Mouse (Mus musculus) midbrain, embryonic 13.5 days (tissue): ENCODE measurements around the gene Kctd19. TPM values are rescaled to one million over a fixed set of nuclear protein-coding genes. Genes with fewer than 3 reads are reported as not detected.

Experiments used
- ATAC-seq: fragments of 200-750 bp; cut with Nextera tagmentation; 2 replicates; pipeline ENCODE4 v1.8.0; 2017; ENCODE audit warnings: mild to moderate bottlenecking, moderate TSS enrichment, moderate library complexity
- H3K27ac ChIP-seq: fragments of 300-500 bp; sonication (generic); 2 replicates; pipeline ENCODE4 v1.5.1; 2015; ENCODE audit warnings: inconsistent platforms, mild to moderate bottlenecking, moderate library complexity
- H3K27me3 ChIP-seq: fragments of 300-500 bp; sonication (generic); 2 replicates; pipeline ENCODE4 v1.6.1; 2015; ENCODE audit warnings: mild to moderate bottlenecking, inconsistent platforms
- H3K36me3 ChIP-seq: fragments of 300-500 bp; sonication (generic); 2 replicates; pipeline ENCODE4 v1.6.1; 2015; ENCODE audit warnings: mild to moderate bottlenecking, inconsistent platforms
- H3K4me1 ChIP-seq: fragments of 300-500 bp; sonication (generic); replicated peaks from 2 replicates; pipeline ENCODE4 v1.6.1; 2015; ENCODE audit warnings: inconsistent platforms
- H3K4me2 ChIP-seq: fragments of 300-500 bp; sonication (generic); replicated peaks from 2 replicates; pipeline ENCODE4 v1.6.1; 2015; ENCODE audit warnings: moderate library complexity, mild to moderate bottlenecking, inconsistent platforms
- H3K4me3 ChIP-seq: fragments of 300-500 bp; sonication (generic); replicated peaks from 2 replicates; pipeline ENCODE4 v1.5.1; 2015; ENCODE audit warnings: mild to moderate bottlenecking, inconsistent platforms
- H3K9ac ChIP-seq: fragments of 300-500 bp; sonication (generic); replicated peaks from 2 replicates; pipeline ENCODE4 v1.6.1; 2015; ENCODE audit warnings: mild to moderate bottlenecking, inconsistent platforms
- H3K9me3 ChIP-seq: fragments of 300-500 bp; sonication (generic); 2 replicates; pipeline ENCODE4 v1.6.1; 2016; ENCODE audit warnings: mild to moderate bottlenecking, inconsistent platforms
- WGBS: fragments of 180-500 bp; shearing (Covaris S2); methylation state at CpG from one replicate; pipeline ENCODE4 v1.1.7; 2015; 5-methylcytosine and 5-hydroxymethylcytosine counted together
- polyA plus RNA-seq: library from polyadenylated mRNA; unstranded; fragments of >200 nt; fragmentation: Nextera tagmentation; extraction: Ambion mirVana; gene quantifications from 2 replicates; pipeline ENCODE4 v1.2.1, GENCODE M21; 2015

Gene Kctd19
- polyA plus RNA-seq, 1 experiment from 2014 or later = not detected

DNA sequence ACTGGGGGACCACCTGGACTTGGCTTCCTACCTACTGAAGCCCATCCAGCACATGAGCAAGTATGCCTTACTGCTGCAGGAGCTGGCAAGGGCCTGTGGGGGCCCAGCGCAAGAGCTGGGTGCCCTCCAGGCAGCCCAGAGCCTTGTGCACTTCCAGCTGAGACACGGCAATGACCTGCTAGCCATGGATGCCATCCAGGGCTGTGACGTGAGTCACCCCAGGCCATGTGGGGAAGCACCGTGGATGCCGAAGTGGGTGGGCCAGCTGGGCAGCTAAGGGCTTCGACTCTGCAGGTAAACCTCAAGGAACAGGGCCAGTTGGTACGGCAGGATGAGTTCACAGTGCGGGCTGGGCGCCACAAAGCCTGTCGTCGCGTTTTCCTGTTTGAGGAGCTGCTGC, 33.0 kb downstream of the Kctd19 start:
- Histone ChIP-seq H3K4me1 (no peaks in the 10 kb centered on the region; the same call in 1 of the 2 replicates), H3K36me3 (no peaks in the 10 kb centered on the region), H3K9ac (no peak overlapping the region; the same call in 1 of the 2 replicates), H3K9me3 (no peaks in the 10 kb centered on the region), H3K27ac (no peak overlapping the region), H3K4me3 (no peak overlapping the region), H3K27me3 (no peaks in the 10 kb centered on the region), H3K4me2 (no peak overlapping the region)
- WGBS = 90% methylated on average over 12 of the region's 12 CpGs
- no peak for ATAC-seq

DNA sequence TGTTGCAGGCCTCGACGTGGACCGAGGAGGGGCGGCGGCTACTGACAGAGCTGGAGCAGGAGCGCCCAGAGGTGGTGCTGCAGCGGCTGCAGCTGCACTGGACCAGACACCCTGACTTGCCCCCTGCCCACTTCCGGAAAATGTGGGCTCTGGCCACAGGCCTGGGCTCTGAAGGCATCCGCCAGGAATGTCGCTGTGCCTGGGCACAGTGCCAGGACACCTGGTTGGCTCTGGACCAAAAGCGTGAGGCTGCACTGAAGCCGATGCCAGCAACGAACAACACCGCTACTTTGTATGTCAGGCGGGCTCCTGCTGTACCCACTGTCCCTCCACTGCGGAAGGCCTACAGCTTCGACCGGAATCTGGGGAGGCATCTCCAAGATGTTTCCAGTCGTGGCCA, 34.6 kb downstream of the Kctd19 start:
- H3K4me1 ChIP-seq = peaks cover 8% of the 10 kb centered on the region
- 77% methylated on average over 19 of the region's 19 CpGs for WGBS
- no peak overlapping the region for H3K4me3 ChIP-seq
- no peaks in the 10 kb centered on the region for H3K36me3 ChIP-seq
- no peaks in the 10 kb centered on the region for H3K9me3 ChIP-seq
- H3K27ac ChIP-seq = no peak overlapping the region
- 0 out of 2 replicates have a peak, but pooled peaks have one; percentile 19 for ATAC-seq
- no peaks in the 10 kb centered on the region for H3K27me3 ChIP-seq
- H3K9ac ChIP-seq = no peak overlapping the region
- H3K4me2 ChIP-seq = no peak overlapping the region

DNA sequence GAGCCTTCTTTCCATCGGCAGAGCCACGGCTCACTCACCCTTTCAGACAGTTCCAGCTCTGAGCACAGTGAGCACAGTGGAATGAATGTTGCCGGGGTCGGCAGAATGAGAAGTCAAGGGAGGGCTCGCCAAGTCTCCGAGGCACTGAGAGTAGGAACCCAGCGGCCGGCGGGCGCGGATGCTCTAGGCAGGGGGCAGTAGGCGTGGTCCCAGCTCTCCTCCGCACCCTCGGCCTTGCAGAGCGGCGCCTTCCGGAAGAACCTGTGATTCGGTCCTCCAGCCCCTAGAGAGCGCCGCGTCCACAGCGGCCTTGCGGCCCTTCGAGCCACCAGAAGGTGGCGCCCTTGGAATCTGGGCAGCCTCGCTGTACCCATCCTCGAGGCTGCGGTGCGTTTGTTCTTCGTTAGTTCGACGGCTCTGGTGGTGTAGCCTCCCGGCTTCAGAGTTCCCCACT, 38.8 kb downstream of the Kctd19 start:
- Histone ChIP-seq H3K4me2 (peak overlapping the region; percentile 45), H3K36me3 (no peaks in the 10 kb centered on the region), H3K9me3 (no peaks in the 10 kb centered on the region), H3K27me3 (no peaks in the 10 kb centered on the region), H3K4me1 (peaks cover 8% of the 10 kb centered on the region), H3K4me3 (peak overlapping the region; percentile 12; the same call in 1 of the 2 replicates), H3K27ac (no peak overlapping the region), H3K9ac (0 out of 2 replicates have a peak overlapping the region, but pooled peaks have one; percentile 29)
- peak; percentile 46; the same call in 1 of the 2 replicates for ATAC-seq
- WGBS = 25% methylated on average over 33 of the region's 33 CpGs

DNA sequence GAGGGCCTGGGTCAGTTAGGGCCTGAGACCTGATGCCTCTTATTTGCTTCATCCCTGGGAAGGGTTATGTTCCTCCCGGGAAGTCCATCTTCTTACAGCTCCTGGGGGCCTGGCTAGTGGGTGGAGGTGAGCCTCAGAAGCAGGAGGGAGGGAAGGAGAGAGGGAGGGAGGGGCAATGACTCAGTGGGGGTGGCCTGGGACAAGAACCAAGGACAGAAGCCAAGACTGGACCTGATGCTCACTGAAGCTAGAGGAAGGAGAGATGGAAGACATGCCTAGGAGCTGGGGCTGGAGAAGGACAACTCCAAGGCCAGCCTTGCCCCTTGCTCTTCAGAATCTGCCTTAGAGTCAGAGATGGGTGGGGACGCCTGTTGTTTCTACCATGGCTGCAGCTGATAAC, 40.3 kb downstream of the Kctd19 start, which contains the start of gene Plekhg4:
TSS of gene Plekhg4 (plus strand) at position 243 of the 400 bp plus-strand sequence.
- no peak within 1 kb of the TSS for H3K9ac ChIP-seq
- peaks cover 6% of the 10 kb centered on the region for H3K36me3 ChIP-seq
- no peaks in the 10 kb centered on the region for H3K9me3 ChIP-seq
- ATAC-seq = no peak
- H3K27ac ChIP-seq = no peak within 1 kb of the TSS
- no peaks in the 10 kb centered on the region for H3K27me3 ChIP-seq
- peaks cover 8% of the 10 kb centered on the region for H3K4me1 ChIP-seq
- peak within 1 kb of the TSS; percentile 45 for H3K4me2 ChIP-seq
- no peak within 1 kb of the TSS for H3K4me3 ChIP-seq
- 59% methylated on average over 2 of the region's 2 CpGs for WGBS

DNA sequence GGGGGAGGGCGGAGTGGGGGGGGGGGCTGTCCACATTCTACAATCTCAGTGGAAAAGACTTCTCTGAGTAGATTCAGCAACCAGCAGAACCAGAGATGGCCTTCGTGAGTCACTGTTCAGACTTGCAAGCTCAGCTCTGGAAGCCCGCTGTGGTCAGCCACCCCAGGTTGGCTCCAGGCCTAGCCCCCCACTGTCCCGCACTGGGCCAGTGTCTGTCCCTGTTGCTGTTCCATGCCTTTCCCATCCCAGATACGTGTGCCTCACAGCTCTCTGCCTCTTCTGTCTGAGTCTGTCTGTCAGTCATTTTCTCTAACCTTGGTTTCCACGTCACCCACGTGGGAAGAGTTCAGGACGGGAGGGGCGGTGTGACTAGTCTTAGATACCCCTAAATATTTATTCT, 40.8 kb downstream of the Kctd19 start:
- Histone ChIP-seq H3K36me3 (peaks cover 6% of the 10 kb centered on the region), H3K9me3 (no peaks in the 10 kb centered on the region), H3K27me3 (no peaks in the 10 kb centered on the region), H3K9ac (no peak overlapping the region), H3K4me2 (no peak overlapping the region), H3K27ac (no peak overlapping the region), H3K4me3 (no peak overlapping the region), H3K4me1 (peaks cover 8% of the 10 kb centered on the region)
- no peak for ATAC-seq
- 71% methylated on average over 9 of the region's 9 CpGs for WGBS

DNA sequence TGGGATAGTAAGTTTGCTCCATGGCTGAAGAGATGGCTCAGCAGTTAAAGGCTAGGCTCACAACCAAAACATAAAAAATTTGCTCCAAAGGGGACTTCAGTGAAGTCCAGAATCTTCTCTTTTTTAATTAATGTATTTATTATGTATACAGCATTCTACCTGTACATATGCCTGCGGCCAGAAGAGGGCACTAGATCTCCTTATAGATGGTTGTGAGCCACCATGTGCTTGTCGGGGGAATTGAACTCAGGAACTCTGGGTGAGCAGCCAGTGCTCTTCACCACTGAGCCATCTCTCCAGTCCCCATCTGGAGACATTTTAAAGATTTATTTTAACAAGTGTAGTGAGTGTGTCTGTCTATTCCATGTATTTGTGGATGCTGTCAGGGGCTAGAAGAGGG, 46.2 kb downstream of the Kctd19 start:
- H3K4me2 ChIP-seq = no peak overlapping the region
- H3K9ac ChIP-seq = no peak overlapping the region
- no peak for ATAC-seq
- H3K4me3 ChIP-seq = no peak overlapping the region
- 78% methylated on average over 2 of the region's 2 CpGs for WGBS
- no peaks in the 10 kb centered on the region for H3K9me3 ChIP-seq
- H3K27ac ChIP-seq = no peak overlapping the region
- no peaks in the 10 kb centered on the region for H3K27me3 ChIP-seq
- peaks cover 41% of the 10 kb centered on the region for H3K36me3 ChIP-seq
- H3K4me1 ChIP-seq = no peaks in the 10 kb centered on the region

DNA sequence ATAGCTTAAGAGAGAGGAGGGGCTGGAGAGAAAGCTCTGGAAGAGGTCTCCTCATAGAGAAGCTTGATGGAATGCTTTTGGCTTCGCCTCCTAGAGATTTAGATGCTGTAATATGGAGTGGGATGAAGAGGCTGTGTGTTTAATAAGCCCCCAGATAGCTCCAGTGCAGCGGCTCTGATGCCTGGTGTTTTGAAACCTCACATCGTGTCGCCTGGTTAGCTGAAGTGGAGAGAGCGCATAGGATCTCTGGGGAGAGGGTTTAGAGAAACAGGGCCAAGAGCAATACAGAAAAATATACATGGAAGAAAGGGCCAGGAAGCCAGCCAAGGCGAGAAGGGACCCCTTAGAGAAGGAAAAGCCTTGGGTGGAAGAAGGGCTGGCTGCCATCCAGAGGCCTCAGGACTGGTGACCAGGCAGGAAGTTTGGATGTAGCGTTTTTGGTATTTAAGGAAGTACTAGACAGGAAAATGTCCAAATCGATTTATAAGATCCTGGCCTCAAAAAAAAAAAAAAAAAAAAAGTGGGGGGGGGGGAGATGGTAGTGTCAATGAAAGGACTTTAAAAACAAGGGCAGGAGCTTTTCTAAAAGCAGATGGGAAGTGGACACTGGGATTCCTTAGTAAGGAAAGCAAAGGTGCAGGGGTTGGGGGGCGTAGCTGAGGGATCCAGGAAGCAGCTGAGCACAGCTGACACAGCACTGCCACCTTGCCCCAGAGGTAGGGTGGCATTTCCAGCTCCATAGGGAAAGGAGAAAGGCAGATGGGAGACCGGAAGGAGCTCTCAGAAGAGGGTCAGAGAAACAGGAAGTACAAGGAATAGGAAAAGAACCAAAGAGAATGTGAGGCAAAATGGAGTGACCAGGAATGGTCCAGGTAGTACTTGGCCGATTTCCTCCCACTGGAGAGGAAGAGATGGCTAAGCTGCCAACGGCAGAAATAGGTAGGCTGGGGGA, 51.3 kb downstream of the Kctd19 start:
- WGBS = 84% methylated on average over 12 of the region's 12 CpGs

DNA sequence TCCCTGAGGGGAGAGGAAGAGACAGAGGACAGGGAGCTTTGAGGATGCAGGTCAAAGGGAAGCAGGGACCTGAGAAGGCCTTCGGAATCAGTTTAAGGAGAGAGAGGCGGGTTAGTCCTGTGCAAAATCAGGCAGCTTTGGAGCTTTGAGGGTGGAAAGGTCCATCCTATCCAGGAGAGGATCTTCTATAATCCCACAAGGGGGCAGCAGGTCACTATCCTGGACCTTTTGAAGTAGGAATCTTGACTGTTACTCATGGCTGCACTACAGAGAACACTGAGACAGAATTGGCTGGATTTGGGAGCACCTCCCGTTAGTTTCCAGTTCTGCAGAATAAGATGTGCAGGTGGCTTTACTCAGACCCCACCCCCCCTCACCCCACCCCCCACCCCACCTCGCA, 53.7 kb downstream of the Kctd19 start:
- Histone ChIP-seq H3K27ac (no peak overlapping the region), H3K9me3 (no peaks in the 10 kb centered on the region), H3K36me3 (peaks cover 32% of the 10 kb centered on the region), H3K4me3 (no peak overlapping the region), H3K4me2 (no peak overlapping the region), H3K27me3 (no peaks in the 10 kb centered on the region), H3K9ac (no peak overlapping the region), H3K4me1 (no peaks in the 10 kb centered on the region; the same call in 1 of the 2 replicates)
- WGBS = 35% methylated on average over 4 of the region's 4 CpGs
- peak; percentile 47; the same call in 1 of the 2 replicates for ATAC-seq

More for the DNA sequence above, 51.3 kb downstream of the Kctd19 start:
- ATAC-seq = no peak
- H3K4me3 ChIP-seq = no peak overlapping the region
- no peak overlapping the region; the same call in 1 of the 2 replicates for H3K27ac ChIP-seq
- peaks cover 38% of the 10 kb centered on the region for H3K36me3 ChIP-seq
- H3K9me3 ChIP-seq = no peaks in the 10 kb centered on the region
- H3K4me2 ChIP-seq = no peak overlapping the region
- H3K9ac ChIP-seq = no peak overlapping the region
- H3K4me1 ChIP-seq = no peaks in the 10 kb centered on the region
- no peaks in the 10 kb centered on the region for H3K27me3 ChIP-seq

DNA sequence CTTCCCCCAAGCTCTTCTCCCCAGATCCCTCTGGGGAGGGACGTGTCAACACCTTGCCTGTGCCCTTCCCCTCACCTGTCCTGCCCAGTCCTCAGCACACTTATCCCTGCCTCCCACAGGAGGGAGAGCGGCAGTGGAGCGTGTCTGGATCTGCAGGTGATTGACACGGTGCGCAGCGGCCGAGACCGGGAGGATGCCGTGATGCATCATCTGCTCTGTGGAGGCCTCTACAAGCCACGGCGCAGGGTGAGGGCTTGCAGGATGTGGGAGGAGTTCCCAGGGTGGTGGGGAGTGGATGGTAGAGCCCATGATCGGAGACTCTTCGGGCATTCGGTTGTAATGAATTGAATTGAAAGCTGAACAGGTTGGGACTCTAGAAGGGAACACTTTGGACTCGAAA, 54.1 kb downstream of the Kctd19 start:
- 67% methylated on average over 15 of the region's 15 CpGs for WGBS
- Histone ChIP-seq H3K27me3 (no peaks in the 10 kb centered on the region), H3K9ac (no peak overlapping the region), H3K4me1 (no peaks in the 10 kb centered on the region; the same call in 1 of the 2 replicates), H3K36me3 (peaks cover 28% of the 10 kb centered on the region), H3K4me3 (no peak overlapping the region), H3K4me2 (no peak overlapping the region), H3K9me3 (no peaks in the 10 kb centered on the region), H3K27ac (no peak overlapping the region)
- ATAC-seq = peak; percentile 44; the same call in 1 of the 2 replicates

DNA sequence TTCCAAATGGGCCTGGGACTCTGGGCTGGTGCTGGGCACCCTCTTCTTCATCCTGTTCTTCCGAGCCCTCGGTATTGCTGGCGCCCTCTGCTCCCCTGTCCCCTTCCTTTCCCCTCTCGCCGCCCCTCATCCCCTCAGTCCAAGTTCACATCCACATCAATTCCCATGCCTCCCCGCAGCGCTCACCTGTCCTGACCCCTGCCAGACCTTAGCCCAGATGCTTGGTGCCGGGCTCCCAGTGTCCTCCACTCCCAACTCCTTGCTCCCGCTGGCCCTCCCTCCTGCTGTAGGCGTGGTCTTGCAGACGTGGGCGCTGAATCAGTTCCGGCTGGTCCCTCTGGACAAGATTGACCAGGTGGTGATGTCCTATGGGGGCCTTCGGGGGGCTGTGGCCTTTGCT, 56.6 kb downstream of the Kctd19 start:
- no peaks in the 10 kb centered on the region; the same call in 1 of the 2 replicates for H3K4me1 ChIP-seq
- ATAC-seq = no peak
- peaks cover 16% of the 10 kb centered on the region for H3K36me3 ChIP-seq
- no peak overlapping the region for H3K4me2 ChIP-seq
- H3K9ac ChIP-seq = no peak overlapping the region
- H3K27me3 ChIP-seq = no peaks in the 10 kb centered on the region
- no peaks in the 10 kb centered on the region for H3K9me3 ChIP-seq
- 89% methylated on average over 14 of the region's 14 CpGs for WGBS
- no peak overlapping the region for H3K27ac ChIP-seq
- H3K4me3 ChIP-seq = no peak overlapping the region

DNA sequence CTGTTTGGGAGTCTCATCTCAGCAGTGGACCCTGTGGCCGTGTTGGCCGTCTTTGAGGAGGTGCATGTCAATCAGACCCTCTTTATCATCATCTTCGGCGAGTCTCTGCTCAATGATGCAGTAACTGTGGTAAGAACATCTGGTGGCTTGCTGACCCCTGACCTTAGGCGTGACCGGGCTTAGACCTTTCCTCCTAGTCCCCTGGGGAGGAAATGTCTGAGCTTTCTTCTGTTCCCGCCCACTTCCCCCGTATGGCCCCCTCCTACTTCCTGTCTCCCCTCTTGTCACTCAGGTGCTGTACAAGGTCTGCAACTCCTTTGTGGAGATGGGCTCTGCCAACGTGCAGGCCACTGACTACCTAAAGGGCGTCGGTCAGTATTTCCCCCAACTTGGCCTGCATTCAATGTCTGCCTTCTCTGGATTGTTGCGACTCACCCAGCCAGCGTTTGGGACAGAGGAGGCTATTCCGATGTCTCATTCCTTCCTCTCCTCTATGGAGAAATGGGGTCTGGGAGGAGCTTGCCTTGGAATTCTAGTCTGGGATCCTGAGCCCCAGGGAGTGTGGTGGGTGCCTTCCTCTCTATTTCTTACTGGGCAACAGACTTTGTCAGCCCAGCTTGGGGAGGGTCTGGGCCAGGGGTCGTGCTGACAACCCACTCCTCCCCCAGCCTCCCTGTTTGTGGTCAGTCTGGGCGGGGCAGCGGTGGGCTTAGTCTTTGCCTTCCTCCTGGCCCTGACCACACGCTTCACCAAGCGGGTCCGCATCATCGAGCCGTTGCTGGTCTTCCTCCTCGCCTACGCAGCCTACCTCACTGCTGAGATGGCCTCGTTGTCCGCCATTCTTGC, 57.9 kb downstream of the Kctd19 start:
- Histone ChIP-seq H3K4me3 (no peak overlapping the region), H3K9ac (no peak overlapping the region), H3K4me2 (no peak overlapping the region), H3K27ac (no peak overlapping the region), H3K36me3 (peaks cover 16% of the 10 kb centered on the region), H3K27me3 (0 out of 2 replicates have a peak, but pooled peaks cover 3% of the 10 kb centered on the region), H3K9me3 (no peaks in the 10 kb centered on the region), H3K4me1 (peaks cover 6% of the 10 kb centered on the region)
- no peak for ATAC-seq
- WGBS = 57% methylated on average over 26 of the region's 26 CpGs
